In the genomic region with DNA sequence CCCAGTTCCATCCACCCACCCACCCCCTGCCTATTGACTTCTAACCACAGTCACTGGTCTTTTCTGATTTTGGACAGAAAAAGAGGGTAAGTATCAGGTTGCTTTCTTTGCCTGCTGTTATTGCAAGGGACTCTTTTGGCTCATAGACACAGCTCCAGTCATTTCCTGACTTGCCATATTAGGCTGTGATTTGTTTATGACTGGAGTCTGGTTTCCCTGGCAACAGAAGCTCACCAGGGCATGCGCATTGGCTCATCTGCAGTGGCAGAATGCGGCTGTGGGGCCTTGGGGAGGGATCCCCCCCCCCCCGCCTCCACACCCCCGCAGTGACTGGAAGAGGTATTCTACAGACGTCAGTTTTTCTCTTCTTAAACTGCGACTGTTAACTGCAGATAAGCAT, we compare ENCODE assay signal across 9 mouse cellular contexts.
DNase-seq lines count a peak whose midpoint lies in the region; ATAC-seq lines count a peak whose summit lies in the region.
"Had no signal": no experiment of that assay in that cellular context is flagged by ENCODE, and none has a peak within 500 bp of the region (broad histone marks: within the 10 kb centered on the region; RNA-seq: fewer than 3 reads in every experiment).

No protein-coding gene starts in this region.

- peaks cover 5% of the 10 kb centered on the region; the same call in 1 of the 2 replicates for H3K4me1 ChIP-seq in midbrain, embryonic 15.5 days

- H3K4me3 ChIP-seq in midbrain, embryonic 15.5 days, result no peak overlapping the region

- DNase-seq in gastrocnemius, postnatal 10 days, result peak; percentile 5
- DNase-seq in gastrocnemius, postnatal 25 days, result no peak
- peak; percentile 15 for DNase-seq in cerebellum, adult 11 months
- DNase-seq in forelimb bud, embryonic 11.5 days (ENCODE audit: low read depth, low spot score), result peak; percentile 45
- DNase-seq in layer of hippocampus, postnatal 14 days (ENCODE audit: low spot score in 2 of 2), result peak; percentile 13 to 53
- no peak for DNase-seq in adrenal gland, adult 8-10 months
- no peak for DNase-seq in spleen, adult 18-20 months

- H3K27me3 ChIP-seq in midbrain, embryonic 15.5 days (replicated peaks), result no peaks in the 10 kb centered on the region
- H3K27me3 ChIP-seq: CH12.LX had no signal

- H3K27ac ChIP-seq in midbrain, embryonic 15.5 days, result no peak overlapping the region

- peak overlapping the region; percentile 21; the same call in 1 of the 2 replicates for H3K4me2 ChIP-seq in midbrain, embryonic 15.5 days

- no peaks in the 10 kb centered on the region for H3K9me3 ChIP-seq in midbrain, embryonic 15.5 days

- no peaks in the 10 kb centered on the region for H3K36me3 ChIP-seq in midbrain, embryonic 15.5 days (replicated peaks)

- no peak overlapping the region for H3K9ac ChIP-seq in midbrain, embryonic 15.5 days

- peak; percentile 31 for ATAC-seq in midbrain, embryonic 15.5 days (replicated peaks)

- WGBS in midbrain, embryonic 15.5 days, result 35% methylated on average over 6 of the region's 6 CpGs

Comparison
In these comparisons a context has a peak if more than half of its experiments do, and no peak if none do; other contexts are left out.
1. DNase-seq: peak in gastrocnemius, postnatal 10 days (single experiment), cerebellum, adult 11 months (single experiment), forelimb bud, embryonic 11.5 days (single experiment) and layer of hippocampus, postnatal 14 days (2 of 2); none in gastrocnemius, postnatal 25 days (single experiment), adrenal gland, adult 8-10 months (single experiment) and spleen, adult 18-20 months (0 of 2).